Mouse (Mus musculus) G1E (cell line): ENCODE results near the gene Dpp4.

ENCODE experiments used
- CTCF ChIP-seq: IDR thresholded peaks from 2 replicates; pipeline ENCODE4 v1.5.1; 2012; ENCODE audit warnings: low read depth, low read length, inconsistent platforms, mixed read lengths
- GATA1 ChIP-seq: IDR thresholded peaks from 2 replicates; pipeline ENCODE4 v1.6.1; 2012; ENCODE audit warnings: borderline replicate concordance, low read length, inconsistent platforms, mixed read lengths
- POLR2AphosphoS5 ChIP-seq: IDR thresholded peaks from 2 replicates; pipeline ENCODE4 v1.6.1; 2012; ENCODE audit warnings: low read depth, low read length, inconsistent platforms; ENCODE audit not compliant: insufficient replicate concordance
- TAL1 ChIP-seq: conservative IDR thresholded peaks from 2 replicates; pipeline ENCODE4 v1.6.1; 2012; ENCODE audit warnings: low read depth, low read length, inconsistent platforms, mixed read lengths

- TF ChIP-seq CTCF (no peak), GATA1 (no peak), POLR2AphosphoS5 (no peak), TAL1 (no peak)
Observed at GRCm38 (mm10) chr2:62449692-62450346, 37.8 kb upstream of the Dpp4 start.
